Mouse (Mus musculus) ES-E14 (cell line): ENCODE results near the gene Cib3.

Experiments used
- HCFC1 ChIP-seq: IDR thresholded peaks from 2 replicates; pipeline ENCODE4 v1.6.1; 2012; ENCODE audit warnings: low read length, inconsistent platforms, borderline replicate concordance; ENCODE audit not compliant: insufficient read depth
- MAFK ChIP-seq: IDR thresholded peaks from 2 replicates; pipeline ENCODE4 v1.6.1; 2014; ENCODE audit warnings: mild to moderate bottlenecking, low read depth, low read length, inconsistent platforms; ENCODE audit not compliant: insufficient read depth
- ZC3H11A ChIP-seq: IDR thresholded peaks from 2 replicates; pipeline ENCODE4 v1.6.1; 2012; ENCODE audit warnings: low read depth, mild to moderate bottlenecking, inconsistent platforms, low read length, borderline replicate concordance

DNA sequence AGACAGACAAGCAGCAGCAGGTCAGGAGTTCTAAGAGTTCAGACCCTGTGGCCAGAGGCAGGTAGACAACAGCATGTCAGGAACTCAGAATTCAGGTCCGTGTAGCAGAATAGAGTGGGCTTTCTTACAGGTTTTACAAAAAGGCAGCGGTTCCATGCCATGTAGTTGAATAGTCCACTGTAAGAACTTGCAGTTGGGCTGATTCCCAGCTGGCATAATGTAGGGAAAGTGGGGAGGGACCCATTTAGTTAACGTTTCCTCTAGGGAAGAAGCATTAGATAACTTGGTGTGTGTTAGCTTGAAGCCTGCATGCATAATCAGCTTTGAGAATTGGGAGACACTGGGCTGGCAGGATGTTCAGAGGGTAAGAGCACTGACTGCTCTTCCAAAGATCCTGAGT, 53.9 kb downstream of the Cib3 start:
- no peak for TF ChIP-seq HCFC1
- no peak for TF ChIP-seq MAFK
- no peak for TF ChIP-seq ZC3H11A
